Mouse (Mus musculus) liver, postnatal 0 days (tissue): ENCODE data around the gene Jade3.

Source experiments
- CTCF ChIP-seq: sonication (generic); IDR thresholded peaks from 2 replicates; pipeline ENCODE4 v1.5.1; 2016; ENCODE audit warnings: antibody characterized with exemption, low read depth
- EP300 ChIP-seq: IDR thresholded peaks from 2 replicates; pipeline ENCODE4 v1.6.1; 2016; ENCODE audit warnings: antibody characterized with exemption, low read depth, mild to moderate bottlenecking

GRCm38 (mm10) chrX:20497682-20498081, 72.2 kb downstream of the Jade3 start:
- no peak for TF ChIP-seq EP300
- no peak for TF ChIP-seq CTCF
